Mouse (Mus musculus) myocyte (in vitro differentiated cells): Measurements from ENCODE around the gene Spns2. TPM values are rescaled to one million over a fixed set of nuclear protein-coding genes. Genes with fewer than 3 reads are reported as not detected.
A peak's percentile ranks its signal among the peaks of the same experiment; 100 is the strongest.
"Not testable (repeated sequence)": the region's sequence is repeated elsewhere in the genome, so short reads cannot be mapped to it uniquely, and the experiment has no call there.

Experiments used
- H3K27me3 ChIP-seq: one replicate; pipeline ENCODE4 v1.6.1; 2011; ENCODE audit not compliant: control insufficient read depth, insufficient read depth, insufficient read length
- H3K36me3 ChIP-seq: one replicate; pipeline ENCODE4 v1.6.1; 2011; ENCODE audit not compliant: control insufficient read depth, insufficient read depth
- H3K4me2 ChIP-seq: one replicate; pipeline ENCODE4 v1.6.1; 2011; ENCODE audit warnings: low read depth, control low read depth
- H3K4me3 ChIP-seq: one replicate; pipeline ENCODE4 v1.5.1; 2011; ENCODE audit warnings: mild to moderate bottlenecking, control low read depth, moderate library complexity
- H3K79me2 ChIP-seq: one replicate; pipeline ENCODE4 v1.6.1; 2011; ENCODE audit not compliant: control insufficient read depth, insufficient read depth
- H3ac ChIP-seq: one replicate; pipeline ENCODE4 v1.6.1; 2011; ENCODE audit not compliant: control insufficient read depth, insufficient read length
- CEBPB ChIP-seq: IDR thresholded peaks from 2 replicates; pipeline ENCODE4 v1.6.1; 2011; ENCODE audit warnings: mild to moderate bottlenecking, moderate library complexity; ENCODE audit not compliant: poor library complexity, insufficient read depth, severe bottlenecking
- E2F4 ChIP-seq: IDR thresholded peaks from one replicate; pipeline ENCODE4 v1.6.1; 2011; ENCODE audit warnings: mild to moderate bottlenecking, control low read depth, moderate library complexity; ENCODE audit not compliant: insufficient read depth
- MAX ChIP-seq: IDR thresholded peaks from one replicate; pipeline ENCODE4 v1.6.1; 2011; ENCODE audit warnings: low read depth, mild to moderate bottlenecking, control low read depth
- MYOD1 ChIP-seq, 3 experiments: IDR thresholded peaks; one replicate each; pipeline ENCODE4 v1.6.1; 2011; ENCODE audit warnings: control low read depth in 2 of 3, low read depth in 2 of 3, mild to moderate bottlenecking in 2 of 3, moderate library complexity in 1 of 3; ENCODE audit not compliant: insufficient read length in 2 of 3, control insufficient read depth in 1 of 3
- MYOG ChIP-seq, 3 experiments: IDR thresholded peaks; one replicate each; pipeline ENCODE4 v1.6.1; 2011; ENCODE audit warnings: control low read depth in 2 of 3, low read depth in 2 of 3, mild to moderate bottlenecking in 2 of 3; ENCODE audit not compliant: insufficient read length in 2 of 3, control insufficient read depth in 1 of 3, insufficient read depth in 1 of 3
- POLR2A ChIP-seq: IDR thresholded peaks from one replicate; pipeline ENCODE4 v1.6.1; 2011; ENCODE audit warnings: low read depth, mild to moderate bottlenecking, control low read depth, moderate library complexity; ENCODE audit not compliant: insufficient read length
- POLR2AphosphoS2 ChIP-seq: IDR thresholded peaks from one replicate; pipeline ENCODE4 v1.6.1; 2011; ENCODE audit warnings: low read depth, control low read depth; ENCODE audit not compliant: insufficient read length
- REST ChIP-seq: IDR thresholded peaks from one replicate; pipeline ENCODE4 v1.6.1; 2011; ENCODE audit warnings: mild to moderate bottlenecking, control low read depth, moderate library complexity; ENCODE audit not compliant: insufficient read depth, insufficient read length
- SRF ChIP-seq: IDR thresholded peaks from one replicate; pipeline ENCODE4 v1.6.1; 2011; ENCODE audit warnings: low read depth; ENCODE audit not compliant: control insufficient read depth, insufficient read length
- TCF12 ChIP-seq: IDR thresholded peaks from one replicate; pipeline ENCODE4 v1.6.1; 2011; ENCODE audit warnings: mild to moderate bottlenecking, control low read depth; ENCODE audit not compliant: poor library complexity, insufficient read depth, severe bottlenecking
- TCF3 ChIP-seq: IDR thresholded peaks from one replicate; pipeline ENCODE4 v1.6.1; 2011; ENCODE audit warnings: low read depth, control low read depth; ENCODE audit not compliant: insufficient read length
- USF1 ChIP-seq: IDR thresholded peaks from one replicate; pipeline ENCODE4 v1.6.1; 2011; ENCODE audit warnings: low read depth, mild to moderate bottlenecking, control low read depth, moderate library complexity
- polyA plus RNA-seq: library from polyadenylated mRNA; unstranded; fragments of >200 nt; fragmentation: generic; extraction: Trizol; gene quantifications from one replicate; pipeline ENCODE4 v1.2.1, GENCODE M21; 2012; ENCODE audit warnings: missing spikeins

Gene Spns2
- polyA plus RNA-seq, 1 experiment, result 0.10 TPM

GRCm38 (mm10) chr11:72440965-72441664 is 48.6 kb downstream of the Spns2 start, which contains the start of gene Mybbp1a:
Mybbp1a (plus strand) TSS chr11:72441355.
- Histone ChIP-seq H3K27me3 (no peaks in the 10 kb centered on the region), H3K36me3 (peaks cover 16% of the 10 kb centered on the region), H3K4me2 (peak within 1 kb of the TSS; percentile 89), H3ac (peak within 1 kb of the TSS; percentile 78), H3K4me3 (peak within 1 kb of the TSS; percentile 97), H3K79me2 (peaks cover 21% of the 10 kb centered on the region)
- peak; percentile 82 for TF ChIP-seq POLR2A
- TF ChIP-seq MYOG (IDR thresholded peaks at IDR 0.05; ENCODE audit: control insufficient read depth in 1 of 3, insufficient read depth in 1 of 3, insufficient read length in 2 of 3, low read depth in 2 of 3), result no peak
- TF ChIP-seq E2F4, result no peak
- peak; percentile 91 for TF ChIP-seq USF1
- peak; percentile 92 for TF ChIP-seq MAX
- TF ChIP-seq TCF12, result no peak
- TF ChIP-seq MYOD1 (IDR thresholded peaks at IDR 0.05; ENCODE audit: control insufficient read depth in 1 of 3, insufficient read length in 2 of 3, low read depth in 2 of 3), result no peak
- TF ChIP-seq POLR2AphosphoS2, result peak; percentile 96

DNA sequence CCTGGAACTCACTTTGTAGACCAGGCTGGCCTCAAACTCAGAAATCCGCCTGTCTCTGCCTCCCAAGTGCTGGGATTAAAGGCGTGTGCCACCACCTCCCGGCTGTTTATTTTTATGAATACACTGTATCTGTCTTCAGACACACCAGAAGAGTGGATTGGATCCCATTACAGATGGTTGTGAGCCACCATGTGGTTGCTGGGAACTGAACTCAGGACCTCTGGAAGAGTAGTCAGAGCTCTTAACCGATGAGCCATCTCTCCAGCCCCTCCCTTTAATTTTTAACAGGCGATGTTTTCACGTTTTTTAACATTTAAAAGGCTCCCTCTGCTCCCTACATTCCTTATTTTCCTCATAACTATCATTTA is 49.1 kb downstream of the Spns2 start:
- H3K36me3 ChIP-seq, result peaks cover 15% of the 10 kb centered on the region
- not testable (repeated sequence) for H3K27me3 ChIP-seq, H3ac ChIP-seq
- H3K79me2 ChIP-seq, result peaks cover 21% of the 10 kb centered on the region
- H3K4me2 ChIP-seq, result peak overlapping the region; percentile 89
- H3K4me3 ChIP-seq, result peak overlapping the region; percentile 97

DNA sequence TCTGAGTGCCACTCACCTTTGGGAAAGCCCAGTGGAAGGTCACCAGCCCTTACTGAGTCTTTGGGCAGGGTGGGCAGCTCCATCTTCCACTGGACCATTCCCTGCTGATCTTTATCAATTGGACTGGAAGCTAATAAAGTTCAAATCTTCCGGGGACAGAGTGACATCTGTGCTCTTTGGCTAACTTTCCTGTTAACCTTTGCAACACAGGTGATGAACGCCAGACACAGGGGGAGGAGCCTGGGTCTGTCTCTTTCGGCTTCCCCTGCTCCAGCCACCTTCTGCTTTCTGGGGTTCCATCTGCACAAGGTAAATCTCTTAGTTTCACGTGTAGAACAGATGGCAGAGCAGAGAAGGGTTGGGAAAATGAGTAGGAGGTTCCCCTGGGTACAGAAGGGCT is 51.3 kb downstream of the Spns2 start:
- H3K36me3 ChIP-seq, result peaks cover 11% of the 10 kb centered on the region
- H3ac ChIP-seq, result no peak overlapping the region
- TF ChIP-seq POLR2A (no peak), CEBPB (no peak), POLR2AphosphoS2 (no peak), MYOG (IDR thresholded peaks at IDR 0.05; ENCODE audit: control insufficient read depth in 1 of 3, insufficient read depth in 1 of 3, insufficient read length in 2 of 3, low read depth in 2 of 3) (no peak), SRF (no peak)
- no peak overlapping the region for H3K4me3 ChIP-seq
- H3K27me3 ChIP-seq, result peaks cover 8% of the 10 kb centered on the region
- no peak overlapping the region for H3K4me2 ChIP-seq
- peaks cover 21% of the 10 kb centered on the region for H3K79me2 ChIP-seq

GRCm38 (mm10) chr11:72436756-72437650 is 52.7 kb downstream of the Spns2 start:
- TF ChIP-seq E2F4, result no peak
- no peak for TF ChIP-seq USF1
- TF ChIP-seq POLR2A, result no peak
- no peak for TF ChIP-seq TCF3
- TF ChIP-seq TCF12, result no peak
- TF ChIP-seq CEBPB, result no peak
- Histone ChIP-seq H3ac (no peak overlapping the region), H3K4me3 (no peak overlapping the region), H3K36me3 (no peaks in the 10 kb centered on the region), H3K27me3 (peaks cover 8% of the 10 kb centered on the region), H3K4me2 (no peak overlapping the region), H3K79me2 (peaks cover 8% of the 10 kb centered on the region)

- no peak for TF ChIP-seq POLR2AphosphoS2
- TF ChIP-seq POLR2A, result no peak
- TF ChIP-seq SRF, result no peak
- TF ChIP-seq TCF12, result no peak
- no peak for TF ChIP-seq CEBPB
- TF ChIP-seq E2F4, result no peak
- TF ChIP-seq TCF3, result no peak
- TF ChIP-seq MYOD1 (IDR thresholded peaks at IDR 0.05; ENCODE audit: control insufficient read depth in 1 of 3, insufficient read length in 2 of 3, low read depth in 2 of 3), result no peak
- no peak for TF ChIP-seq MYOG (IDR thresholded peaks at IDR 0.05; ENCODE audit: control insufficient read depth in 1 of 3, insufficient read depth in 1 of 3, insufficient read length in 2 of 3, low read depth in 2 of 3)
- no peak for TF ChIP-seq USF1
- no peak for TF ChIP-seq MAX
- TF ChIP-seq REST, result no peak
- H3K4me2 ChIP-seq, result no peak overlapping the region
- no peak overlapping the region for H3ac ChIP-seq
- H3K27me3 ChIP-seq, result peaks cover 8% of the 10 kb centered on the region
- H3K79me2 ChIP-seq, result peaks cover under 1% of the 10 kb centered on the region
- no peak overlapping the region for H3K4me3 ChIP-seq
- no peaks in the 10 kb centered on the region for H3K36me3 ChIP-seq
These were observed 53.4 kb downstream of the Spns2 start for GRCm38 (mm10) chr11:72436271-72436670.
